In genomic region chr3:127890008-127890407, GRCm38 (mm10) we compare ENCODE assay signal across 23 mouse cellular contexts. TPM values are rescaled to one million over a fixed set of nuclear protein-coding genes. Genes with fewer than 3 reads are reported as not detected.
A peak's percentile ranks its signal among the peaks of the same experiment; 100 is the strongest.
DNase-seq lines count a peak whose midpoint lies in the region; ATAC-seq lines count a peak whose summit lies in the region.
"Had no signal": no experiment of that assay in that cellular context is flagged by ENCODE, and none has a peak within 500 bp of the region (broad histone marks: within the 10 kb centered on the region; RNA-seq: fewer than 3 reads in every experiment).

No protein-coding gene starts in this region.

- intact Hi-C loops in heart, postnatal 14 days (cut with DNase I), result no loop called here

- peaks cover 95% of the 10 kb centered on the region for H3K36me3 ChIP-seq in erythroblast, embryonic 14.5 days (ENCODE audit: control insufficient read depth)
- H3K36me3 ChIP-seq in heart, embryonic 10.5 days, result no peaks in the 10 kb centered on the region
- H3K36me3 ChIP-seq in liver, embryonic 13.5 days, result peaks cover 42% of the 10 kb centered on the region
- H3K36me3 ChIP-seq in liver, embryonic 16.5 days (ENCODE audit: control insufficient read depth, insufficient read depth), result peaks cover 17% of the 10 kb centered on the region
- H3K36me3 ChIP-seq: embryonic facial prominence, embryonic 12.5 days; embryonic facial prominence, embryonic 15.5 days; forebrain, embryonic 10.5 days; heart, embryonic 13.5 days; hindbrain, embryonic 12.5 days; hindbrain, embryonic 15.5 days had no signal

- ATAC-seq in erythroblast, adult 5-6 weeks (replicated peaks; ENCODE audit: low FRiP score, poor library complexity, severe bottlenecking), result no peak
- no peak for ATAC-seq in liver, embryonic 13.5 days (ENCODE audit: low read depth)
- no peak for ATAC-seq in liver, embryonic 16.5 days (ENCODE audit: low read depth)
- ATAC-seq: forebrain, embryonic 13.5 days; forebrain, embryonic 16.5 days; intestine, postnatal 0 days had no signal

- 0 out of 2 replicates have a peak overlapping the region, but pooled peaks have one; percentile 16 for H3K27ac ChIP-seq in heart, embryonic 10.5 days
- H3K27ac ChIP-seq in liver, embryonic 13.5 days, result peak overlapping the region; percentile 94
- peak overlapping the region; percentile 89 for H3K27ac ChIP-seq in liver, embryonic 16.5 days (ENCODE audit: low read length)
- H3K27ac ChIP-seq: embryonic facial prominence, embryonic 12.5 days; embryonic facial prominence, embryonic 15.5 days; forebrain, embryonic 10.5 days; forebrain, embryonic 13.5 days; heart, embryonic 13.5 days; hindbrain, embryonic 12.5 days; hindbrain, embryonic 15.5 days had no signal

- peaks cover 83% of the 10 kb centered on the region for H3K4me1 ChIP-seq in erythroblast, embryonic 14.5 days (ENCODE audit: control insufficient read depth)
- H3K4me1 ChIP-seq in heart, embryonic 10.5 days, result peaks cover 3% of the 10 kb centered on the region; the same call in 1 of the 2 replicates
- peaks cover 85% of the 10 kb centered on the region for H3K4me1 ChIP-seq in liver, embryonic 13.5 days (replicated peaks)
- peaks cover 47% of the 10 kb centered on the region for H3K4me1 ChIP-seq in liver, embryonic 16.5 days (ENCODE audit: control insufficient read depth, low read depth, low read length)
- H3K4me1 ChIP-seq: embryonic facial prominence, embryonic 12.5 days; embryonic facial prominence, embryonic 15.5 days; hindbrain, embryonic 12.5 days had no signal

- peak overlapping the region; percentile 40 for H3K9ac ChIP-seq in liver, embryonic 13.5 days
- peak overlapping the region; percentile 37 for H3K9ac ChIP-seq in liver, embryonic 16.5 days (ENCODE audit: low read depth, low read length)
- H3K9ac ChIP-seq: embryonic facial prominence, embryonic 12.5 days; embryonic facial prominence, embryonic 15.5 days; forebrain, embryonic 13.5 days; heart, embryonic 13.5 days; hindbrain, embryonic 12.5 days; hindbrain, embryonic 15.5 days had no signal

- no peak for DNase-seq in heart, embryonic 10.5 days (ENCODE audit: low spot score)
- no peak for DNase-seq in heart, postnatal 14 days
- no peak for DNase-seq in liver, embryonic 13.5 days
- no peak for DNase-seq in adrenal gland, postnatal 4 days (ENCODE audit: low spot score in 2 of 2)
- no peak for DNase-seq in lung, postnatal 25 days (ENCODE audit: low spot score)
- DNase-seq: adrenal gland, adult 8-10 months; adrenal gland, postnatal 25 days; cerebellum, adult 2 months; cerebellum, adult 9-11 months; cerebellum, postnatal 25 days; gastrocnemius, postnatal 25 days had no signal

- peak overlapping the region; percentile 88 for H3K4me2 ChIP-seq in liver, embryonic 13.5 days
- H3K4me2 ChIP-seq in liver, embryonic 16.5 days (ENCODE audit: low read depth, low read length), result peak overlapping the region; percentile 50
- H3K4me2 ChIP-seq: embryonic facial prominence, embryonic 12.5 days; embryonic facial prominence, embryonic 15.5 days; forebrain, embryonic 13.5 days; heart, embryonic 13.5 days; hindbrain, embryonic 12.5 days; hindbrain, embryonic 15.5 days had no signal

- peak overlapping the region; percentile 47 for H3K4me3 ChIP-seq in erythroblast, embryonic 14.5 days (replicated peaks)
- no peak overlapping the region for H3K4me3 ChIP-seq in heart, embryonic 10.5 days
- no peak overlapping the region for H3K4me3 ChIP-seq in liver, embryonic 13.5 days (replicated peaks)
- H3K4me3 ChIP-seq in liver, embryonic 16.5 days (ENCODE audit: low read depth, low read length), result peak overlapping the region; percentile 23; the same call in 1 of the 2 replicates
- H3K4me3 ChIP-seq: embryonic facial prominence, embryonic 12.5 days; embryonic facial prominence, embryonic 15.5 days; forebrain, embryonic 10.5 days; forebrain, embryonic 13.5 days; heart, embryonic 13.5 days; hindbrain, embryonic 12.5 days; hindbrain, embryonic 15.5 days had no signal

- no peaks in the 10 kb centered on the region for H3K9me3 ChIP-seq in erythroblast, embryonic 14.5 days (ENCODE audit: control insufficient read depth, low read length)
- H3K9me3 ChIP-seq in heart, embryonic 10.5 days, result no peaks in the 10 kb centered on the region
- no peaks in the 10 kb centered on the region for H3K9me3 ChIP-seq in liver, embryonic 13.5 days (replicated peaks)
- H3K9me3 ChIP-seq in liver, embryonic 16.5 days (replicated peaks; ENCODE audit: control insufficient read depth, low read length), result no peaks in the 10 kb centered on the region
- H3K9me3 ChIP-seq: embryonic facial prominence, embryonic 12.5 days; embryonic facial prominence, embryonic 15.5 days; forebrain, embryonic 10.5 days; forebrain, embryonic 13.5 days; heart, embryonic 13.5 days; hindbrain, embryonic 12.5 days; hindbrain, embryonic 15.5 days had no signal

- no peaks in the 10 kb centered on the region for H3K27me3 ChIP-seq in erythroblast, embryonic 14.5 days (ENCODE audit: control insufficient read depth)
- H3K27me3 ChIP-seq in heart, embryonic 10.5 days (ENCODE audit: insufficient read depth, poor library complexity, severe bottlenecking), result 0 out of 2 replicates have a peak, but pooled peaks cover 8% of the 10 kb centered on the region
- H3K27me3 ChIP-seq in liver, embryonic 13.5 days, result no peaks in the 10 kb centered on the region
- no peaks in the 10 kb centered on the region for H3K27me3 ChIP-seq in liver, embryonic 16.5 days (ENCODE audit: control insufficient read depth, insufficient read depth, low read depth, low read length)
- H3K27me3 ChIP-seq: heart, embryonic 13.5 days; hindbrain, embryonic 15.5 days had no signal

RNA-seq across cellular contexts. Expression of gene Fam241a, which starts 6.1 kb away (rescaled TPM):
- polyA plus RNA-seq in erythroblast, embryonic 14.5 days (2012), result 14.4 and 19.7 TPM in 2 replicates
- 48.1 and 68.0 TPM in 2 replicates for total RNA-seq in erythroblast, adult 5-6 weeks (2015; ENCODE audit: low replicate concordance)
- total RNA-seq in erythroblast, adult 5-6 weeks (2017; ENCODE audit: low replicate concordance), result 59.3 and 69.0 TPM in 2 replicates
- polyA plus RNA-seq in heart, embryonic 10.5 days (2016; fragmentation: Nextera tagmentation; extraction: Ambion mirVana), result 7.5 and 7.7 TPM in 2 replicates
- 1 to 10 TPM; 5.3 to 6.2 TPM for total RNA-seq in heart, postnatal 14 days (2021)
- 47.3 and 55.5 TPM in 2 replicates for polyA plus RNA-seq in liver, embryonic 13.5 days (2015; fragmentation: Nextera tagmentation; extraction: Ambion mirVana)
- polyA plus RNA-seq in liver, embryonic 16.5 days (2015; fragmentation: Nextera tagmentation; extraction: Ambion mirVana), result 30.8 and 32.7 TPM in 2 replicates
- 1 to 10 TPM; 4.7 to 6.5 TPM for total RNA-seq in adrenal gland, postnatal 4 days (2021)

RNA-seq across cellular contexts. Expression of gene Ap1ar, which starts 52.7 kb away (rescaled TPM):
- 1.6 and 3.8 TPM in 2 replicates for polyA plus RNA-seq in erythroblast, embryonic 14.5 days (2012)
- 11.9 and 22.4 TPM in 2 replicates for total RNA-seq in erythroblast, adult 5-6 weeks (2015; ENCODE audit: low replicate concordance)
- 31.9 and 51.7 TPM in 2 replicates for total RNA-seq in erythroblast, adult 5-6 weeks (2017; ENCODE audit: low replicate concordance)
- polyA plus RNA-seq in heart, embryonic 10.5 days (2016; fragmentation: Nextera tagmentation; extraction: Ambion mirVana), result 38.2 and 58.5 TPM in 2 replicates
- total RNA-seq in heart, postnatal 14 days (2021), result 10 to 100 TPM; 16.0 to 16.7 TPM
- 19.7 and 25.7 TPM in 2 replicates for polyA plus RNA-seq in liver, embryonic 13.5 days (2015; fragmentation: Nextera tagmentation; extraction: Ambion mirVana)
- 13.1 and 15.4 TPM in 2 replicates for polyA plus RNA-seq in liver, embryonic 16.5 days (2015; fragmentation: Nextera tagmentation; extraction: Ambion mirVana)
- 10 to 100 TPM; 31.3 to 40.7 TPM for total RNA-seq in adrenal gland, postnatal 4 days (2021)

Comparison
In these comparisons a context has a peak if more than half of its experiments do, and no peak if none do; other contexts are left out.
1. H3K4me3 ChIP-seq: peak in erythroblast, embryonic 14.5 days (single experiment) and liver, embryonic 16.5 days (single experiment); none in heart, embryonic 10.5 days (single experiment) and liver, embryonic 13.5 days (single experiment).
2. H3K27ac ChIP-seq: peak in every context shown above with its lines; median percentile 94 in liver, embryonic 13.5 days; 89 in liver, embryonic 16.5 days; 16 in heart, embryonic 10.5 days.